In the genomic region with DNA sequence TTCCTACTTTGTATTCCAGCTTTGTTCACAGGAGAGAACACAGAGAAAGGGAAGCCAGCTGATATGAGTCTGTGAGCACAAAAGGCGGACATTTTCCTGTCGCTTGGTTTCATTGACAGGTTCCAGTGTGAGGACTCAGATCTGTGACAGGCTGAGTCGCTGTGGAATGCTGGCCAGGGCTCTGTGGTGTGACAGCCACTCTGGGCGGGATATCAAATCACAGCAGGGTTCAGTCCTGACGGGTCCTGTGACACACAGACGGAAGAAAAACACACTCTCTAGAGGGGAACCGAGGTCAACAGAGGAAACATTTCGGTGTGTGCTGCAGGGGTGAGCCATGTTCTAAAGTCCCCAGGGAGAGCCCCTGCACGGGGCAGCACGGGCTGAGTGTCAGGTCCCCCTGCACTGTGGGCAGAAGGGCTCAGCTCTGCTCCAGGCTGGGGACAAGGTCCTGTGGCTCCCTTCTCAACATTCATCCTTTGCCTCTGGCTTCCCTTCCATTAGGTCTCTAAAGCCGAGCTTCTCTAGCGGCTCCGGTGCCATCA, we compare ENCODE assay signal across 15 mouse cellular contexts. TPM values are rescaled to one million over a fixed set of nuclear protein-coding genes. Genes with fewer than 3 reads are reported as not detected.
DNase-seq lines count a peak whose midpoint lies in the region; ATAC-seq and TF ChIP-seq lines count a peak whose summit lies in the region.
"Had no signal": no experiment of that assay in that cellular context is flagged by ENCODE, and none has a peak within 500 bp of the region (broad histone marks: within the 10 kb centered on the region; RNA-seq: fewer than 3 reads in every experiment).

No protein-coding gene starts in this region.

- peak; percentile 94 for DNase-seq in heart, adult 11 months
- DNase-seq in heart, postnatal 14 days: no peak
- no peak for DNase-seq in ES-E14 (ENCODE audit: low read depth, low spot score)
- peak; percentile 91 for DNase-seq in cerebellum, adult 9-10 months
- DNase-seq in heart, postnatal 0 days (ENCODE audit: low spot score): peak; percentile 69
- DNase-seq in neural tube, embryonic 10.5 days (ENCODE audit: extremely low spot score, low spot score): no peak
- DNase-seq in right cerebral cortex, adult 18-20 months: no peak
- DNase-seq: gastrocnemius, postnatal 10 days; right cerebral cortex, postnatal 4 days had no signal

- H3K27me3 ChIP-seq in heart, postnatal 0 days (ENCODE audit: control insufficient read depth, insufficient read depth, low read length): no peaks in the 10 kb centered on the region
- H3K27me3 ChIP-seq in midbrain, embryonic 16.5 days (ENCODE audit: control insufficient read depth, insufficient read depth, low read depth, low read length): no peaks in the 10 kb centered on the region
- H3K27me3 ChIP-seq: embryonic facial prominence, embryonic 12.5 days; liver, embryonic 15.5 days had no signal

- H3K4me3 ChIP-seq in ES-E14 (ENCODE audit: insufficient read depth in 1 of 2, low read depth in 1 of 2, low read length in 2 of 2, poor library complexity in 1 of 2, severe bottlenecking in 1 of 2): no peak overlapping the region
- no peak overlapping the region for H3K4me3 ChIP-seq in heart, postnatal 0 days (ENCODE audit: low read depth, low read length)
- H3K4me3 ChIP-seq in midbrain, embryonic 16.5 days (ENCODE audit: low read depth, low read length): no peak overlapping the region
- H3K4me3 ChIP-seq: embryonic facial prominence, embryonic 12.5 days; liver, embryonic 15.5 days had no signal

- ATAC-seq in heart, postnatal 0 days (ENCODE audit: insufficient read depth, low read depth): peak; percentile 84
- no peak for ATAC-seq in midbrain, embryonic 16.5 days

- no peak for TF ChIP-seq CTCF in heart, postnatal 0 days (IDR thresholded peaks at IDR 0.05; ENCODE audit: low read depth)

- intact Hi-C loops in heart, postnatal 14 days (cut with DNase I): no loop called here

- in situ Hi-C loops in ES-E14 (cut with MboI; ENCODE audit: low sequenced_read_pairs in 2 of 2, unreplicated experiment in 2 of 2): no loop called here

- peaks cover 2 to 23% of the 10 kb centered on the region in 2 experiments; a peak in 3 of 4 replicates for H3K4me1 ChIP-seq in ES-E14 (ENCODE audit: control insufficient read depth in 2 of 2, insufficient read depth in 2 of 2, low read length in 2 of 2, poor library complexity in 1 of 2)
- H3K4me1 ChIP-seq in heart, postnatal 0 days (ENCODE audit: control insufficient read depth, insufficient read depth): peaks cover 9% of the 10 kb centered on the region; the same call in 1 of the 2 replicates
- no peaks in the 10 kb centered on the region for H3K4me1 ChIP-seq in midbrain, embryonic 16.5 days (ENCODE audit: control insufficient read depth, insufficient read depth, low read length)

- peaks cover 8% of the 10 kb centered on the region; the same call in 1 of the 2 replicates for H3K36me3 ChIP-seq in ES-E14 (ENCODE audit: control insufficient read depth, insufficient read depth, low read length, poor library complexity, severe bottlenecking)
- H3K36me3 ChIP-seq in heart, postnatal 0 days (replicated peaks; ENCODE audit: control insufficient read depth, insufficient read depth, low read length): peaks cover 58% of the 10 kb centered on the region
- H3K36me3 ChIP-seq in midbrain, embryonic 16.5 days (ENCODE audit: control insufficient read depth, insufficient read depth, low read length): peaks cover 36% of the 10 kb centered on the region

- WGBS in heart, postnatal 0 days: 25% methylated on average over 13 of the region's 13 CpGs
- 79% methylated on average over 13 of the region's 13 CpGs for WGBS in midbrain, embryonic 16.5 days

- no peak for TF ChIP-seq EP300 in heart, postnatal 0 days (IDR thresholded peaks at IDR 0.05; ENCODE audit: low read depth)

- peak overlapping the region; percentile 15; the same call in 1 of the 2 replicates for H3K9ac ChIP-seq in ES-E14 (ENCODE audit: insufficient read depth, low read depth, low read length, poor library complexity, severe bottlenecking)
- no peak overlapping the region for H3K9ac ChIP-seq in heart, postnatal 0 days (replicated peaks; ENCODE audit: low read depth, low read length)
- H3K9ac ChIP-seq in midbrain, embryonic 16.5 days (ENCODE audit: low read depth, low read length): no peak overlapping the region
- H3K9ac ChIP-seq: embryonic facial prominence, embryonic 12.5 days; liver, embryonic 15.5 days had no signal

- no peak overlapping the region for H3K4me2 ChIP-seq in heart, postnatal 0 days (ENCODE audit: low read depth, low read length)
- no peak overlapping the region for H3K4me2 ChIP-seq in midbrain, embryonic 16.5 days (ENCODE audit: low read length)
- H3K4me2 ChIP-seq: embryonic facial prominence, embryonic 12.5 days; liver, embryonic 15.5 days had no signal

- H3K9me3 ChIP-seq in ES-E14 (ENCODE audit: control insufficient read depth, insufficient read depth, low read depth, low read length): no peaks in the 10 kb centered on the region
- H3K9me3 ChIP-seq in heart, postnatal 0 days (replicated peaks; ENCODE audit: control insufficient read depth, low read length): no peaks in the 10 kb centered on the region
- H3K9me3 ChIP-seq in midbrain, embryonic 16.5 days (replicated peaks; ENCODE audit: control insufficient read depth, low read length, poor library complexity, severe bottlenecking): no peaks in the 10 kb centered on the region
- H3K9me3 ChIP-seq: embryonic facial prominence, embryonic 12.5 days; liver, embryonic 15.5 days had no signal

- no peak overlapping the region; the same call in 1 of the 2 replicates for H3K27ac ChIP-seq in ES-E14 (ENCODE audit: insufficient read depth, low read depth, low read length, poor library complexity, severe bottlenecking)
- peak overlapping the region; percentile 70 for H3K27ac ChIP-seq in heart, postnatal 0 days (ENCODE audit: low read depth)
- no peak overlapping the region for H3K27ac ChIP-seq in midbrain, embryonic 16.5 days (ENCODE audit: low read length)
- H3K27ac ChIP-seq: embryonic facial prominence, embryonic 12.5 days; liver, embryonic 15.5 days had no signal

TF ChIP-seq in ES-E14, 5 proteins besides CTCF, POLR2A, EP300 and RAD21:
- TF ChIP-seq ZNF384 (IDR thresholded peaks at IDR 0.05; ENCODE audit: low read depth, low read length) (no peak), ZC3H11A (IDR thresholded peaks at IDR 0.05; ENCODE audit: borderline replicate concordance, low read depth, low read length) (no peak), HCFC1 (IDR thresholded peaks at IDR 0.05; ENCODE audit: borderline replicate concordance, insufficient read depth, low read length) (no peak), CHD2 (IDR thresholded peaks at IDR 0.05; ENCODE audit: low read depth, low read length) (no peak), MAFK (IDR thresholded peaks at IDR 0.05; ENCODE audit: insufficient read depth, low read depth, low read length) (no peak)
TF ChIP-seq in ES-E14: peak in this region for 0.

RNA-seq across cellular contexts. Expression of gene Adap1, which starts 12.5 kb away (rescaled TPM):
- 1 to 10 TPM; 1.5 to 1.6 TPM for total RNA-seq in heart, postnatal 14 days (2021)
- 65.0 and 72.4 TPM in 2 replicates for total RNA-seq in ES-E14 (2012; rRNA removed)
- 0.53 and 1.5 TPM in 2 replicates for total RNA-seq in heart, postnatal 0 days (2014; rRNA removed; ENCODE audit: low replicate concordance)
- 0.84 and 1.00 TPM in 2 replicates for polyA plus RNA-seq in heart, postnatal 0 days (2015; fragmentation: Nextera tagmentation; extraction: Ambion mirVana)
- 66.9 and 68.5 TPM in 2 replicates for polyA plus RNA-seq in midbrain, embryonic 16.5 days (2015; fragmentation: Nextera tagmentation; extraction: Ambion mirVana)

RNA-seq across cellular contexts. Expression of gene Cox19, which starts 13.3 kb away (rescaled TPM):
- 10 to 100 TPM; 78.6 to 85.9 TPM for total RNA-seq in heart, postnatal 14 days (2021)
- 19.1 and 26.6 TPM in 2 replicates for total RNA-seq in ES-E14 (2012; rRNA removed)
- total RNA-seq in heart, postnatal 0 days (2014; rRNA removed; ENCODE audit: low replicate concordance): 120 and 123 TPM in 2 replicates
- polyA plus RNA-seq in heart, postnatal 0 days (2015; fragmentation: Nextera tagmentation; extraction: Ambion mirVana): 88.6 and 97.6 TPM in 2 replicates
- 102 and 105 TPM in 2 replicates for polyA plus RNA-seq in midbrain, embryonic 16.5 days (2015; fragmentation: Nextera tagmentation; extraction: Ambion mirVana)

RNA-seq across cellular contexts. Expression of gene Cyp2w1, which starts 14.5 kb away (rescaled TPM):
- not detected for total RNA-seq in heart, postnatal 14 days (2021)
- total RNA-seq in ES-E14 (2012; rRNA removed): not detected in 2 replicates
- not detected in 2 replicates for total RNA-seq in heart, postnatal 0 days (2014; rRNA removed; ENCODE audit: low replicate concordance)
- polyA plus RNA-seq in heart, postnatal 0 days (2015; fragmentation: Nextera tagmentation; extraction: Ambion mirVana): not detected in 2 replicates
- not detected in 2 replicates for polyA plus RNA-seq in midbrain, embryonic 16.5 days (2015; fragmentation: Nextera tagmentation; extraction: Ambion mirVana)
- total RNA-seq: gastrocnemius, postnatal 10 days; left cerebral cortex, postnatal 25 days; megakaryocyte progenitor cell, adult 5-6 weeks had no signal
- polyA plus RNA-seq: forebrain, embryonic 11.5 days; liver, embryonic 15.5 days had no signal

RNA-seq across cellular contexts. Expression of gene Gpr146, which starts 39.6 kb away (rescaled TPM):
- 10 to 100 TPM; 41.8 to 46.5 TPM for total RNA-seq in heart, postnatal 14 days (2021)
- total RNA-seq in ES-E14 (2012; rRNA removed): 1.1 and 1.3 TPM in 2 replicates
- total RNA-seq in heart, postnatal 0 days (2014; rRNA removed; ENCODE audit: low replicate concordance): 38.2 and 39.1 TPM in 2 replicates
- polyA plus RNA-seq in heart, postnatal 0 days (2015; fragmentation: Nextera tagmentation; extraction: Ambion mirVana): 23.0 and 23.7 TPM in 2 replicates
- 2.5 and 2.9 TPM in 2 replicates for polyA plus RNA-seq in midbrain, embryonic 16.5 days (2015; fragmentation: Nextera tagmentation; extraction: Ambion mirVana)

Comparison
In these comparisons a context has a peak if more than half of its experiments do, and no peak if none do; other contexts are left out.
1. DNase-seq: peak in heart, adult 11 months (single experiment), cerebellum, adult 9-10 months (single experiment) and heart, postnatal 0 days (single experiment); none in heart, postnatal 14 days (0 of 2), ES-E14 (single experiment), neural tube, embryonic 10.5 days (single experiment) and right cerebral cortex, adult 18-20 months (single experiment).
2. RNA of gene Adap1, which starts 12.5 kb away (total RNA-seq): 65.0 to 72.4 TPM in ES-E14; 1.5 to 1.6 TPM in heart, postnatal 14 days and 0.53 to 1.5 TPM in heart, postnatal 0 days; every median in the first group is over 10 times any median in the second.